Mouse (Mus musculus) kidney, postnatal 4 days (tissue): ENCODE measurements around the gene Birc7.

ENCODE experiments used
- DNase-seq, 2 experiments: peaks; one replicate each; pipeline ENCODE4 v3.0.0; 2021; ENCODE audit warnings: mixed read lengths in 2 of 2

Birc7 gene

DNA sequence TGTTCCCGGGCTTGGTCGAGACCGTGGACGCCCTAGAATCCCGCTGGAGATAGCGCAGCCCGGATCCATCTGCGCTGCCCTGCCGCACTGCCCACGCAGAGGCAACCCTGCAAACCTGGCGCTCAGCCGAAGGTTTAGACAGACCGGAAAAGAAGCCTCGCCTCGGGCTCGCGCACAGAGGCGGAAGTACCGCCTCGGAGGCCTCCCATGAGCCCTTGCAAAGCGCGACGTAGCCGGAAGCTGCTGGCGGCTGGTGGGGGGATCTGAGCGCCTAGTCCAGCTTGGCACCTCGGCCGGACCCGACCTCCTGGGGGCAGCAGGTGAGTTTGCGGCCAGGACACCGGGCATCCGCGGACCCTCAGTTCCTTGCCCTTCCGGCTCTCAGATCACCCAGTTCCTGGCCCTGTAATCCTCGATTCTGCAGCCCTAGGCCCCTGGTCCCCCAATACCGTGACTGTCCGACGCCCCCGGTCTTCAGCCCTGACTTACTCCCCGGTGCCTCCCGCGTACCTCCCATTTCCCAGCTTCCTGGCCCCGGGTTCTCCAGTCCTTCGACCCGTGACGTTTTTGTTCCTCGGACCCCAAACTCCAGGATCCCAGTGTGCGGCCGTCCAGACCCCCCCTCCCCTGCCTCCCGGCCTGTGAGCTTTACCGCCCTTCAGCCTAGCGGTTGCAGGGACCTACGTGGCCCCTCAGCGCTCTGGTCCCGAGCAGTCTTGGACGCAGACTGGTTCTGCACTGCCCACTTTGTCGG, 38.4 kb downstream of the Birc7 start, which contains the start of gene Arfgap1:
TSS of gene Arfgap1 (plus strand) at position 216 of the 754 bp plus-strand sequence.
- DNase-seq = peak; percentile 93 to 95

DNA sequence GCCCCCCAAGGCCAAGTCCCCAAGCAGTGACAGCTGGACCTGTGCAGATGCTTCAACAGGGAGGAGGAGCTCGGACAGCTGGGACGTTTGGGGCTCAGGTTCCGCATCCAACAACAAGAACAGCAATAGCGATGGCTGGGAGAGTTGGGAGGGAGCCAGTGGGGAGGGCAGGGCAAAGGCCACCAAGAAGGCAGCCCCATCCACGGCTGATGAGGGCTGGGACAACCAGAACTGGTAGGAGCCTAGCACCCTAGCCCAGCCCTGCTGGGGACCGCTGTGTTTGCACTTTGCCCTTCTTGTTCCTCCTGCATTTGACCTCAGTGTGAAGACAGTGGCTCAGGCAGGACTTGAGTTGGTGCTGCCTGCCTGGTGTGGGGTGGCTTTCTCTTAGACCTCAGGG, 52.3 kb downstream of the Birc7 start:
- no peak for DNase-seq
